Mouse (Mus musculus) thymus, adult 18-20 months (tissue): ENCODE measurements around the gene Otud3.
A peak's percentile ranks its signal among the peaks of the same experiment; 100 is the strongest.
"Not testable (repeated sequence)": the region's sequence is repeated elsewhere in the genome, so short reads cannot be mapped to it uniquely, and the experiment has no call there.

ENCODE experiments used
- DNase-seq, 2 experiments: peaks; one replicate each; pipeline ENCODE4 v3.0.0; 2022; ENCODE audit warnings: mixed read lengths in 2 of 2

The Otud3 gene

GRCm38 (mm10) chr4:138889635-138890034 is 24.1 kb downstream of the Otud3 start:
- no peak for DNase-seq

- DNase-seq, result no peak
These were observed 24.6 kb downstream of the Otud3 start for GRCm38 (mm10) chr4:138889165-138889564.

- DNase-seq, result peak; percentile 35 to 38
These were observed 29.5 kb downstream of the Otud3 start for GRCm38 (mm10) chr4:138884261-138884660.

GRCm38 (mm10) chr4:138882179-138882578 is 31.6 kb downstream of the Otud3 start:
- DNase-seq, result no peak

GRCm38 (mm10) chr4:138880811-138881584 is 32.7 kb downstream of the Otud3 start:
- DNase-seq, result no peak

- DNase-seq, result no peak
These were observed 33.9 kb downstream of the Otud3 start for GRCm38 (mm10) chr4:138879808-138880207.

- no peak for DNase-seq
These were observed 35.0 kb downstream of the Otud3 start for GRCm38 (mm10) chr4:138878783-138879182.

- DNase-seq, result no peak
These were observed 36.0 kb downstream of the Otud3 start, which contains the start of gene Pla2g2e for GRCm38 (mm10) chr4:138877731-138878130. TSS of gene Pla2g2e (plus strand) at chr4:138877942.

- DNase-seq, result no peak
These were observed 37.8 kb downstream of the Otud3 start for GRCm38 (mm10) chr4:138875986-138876385.

- not testable (repeated sequence) for DNase-seq
These were observed 38.5 kb downstream of the Otud3 start for GRCm38 (mm10) chr4:138875275-138875674.

GRCm38 (mm10) chr4:138873864-138874263 is 39.9 kb downstream of the Otud3 start, which contains the start of gene Gm13030:
TSS of gene Gm13030 (minus strand) at chr4:138873964.
- DNase-seq, result no peak

- DNase-seq, result no peak
These were observed 45.1 kb downstream of the Otud3 start for GRCm38 (mm10) chr4:138868666-138869065.

GRCm38 (mm10) chr4:138866413-138866812 is 47.3 kb downstream of the Otud3 start:
- peak in 1 of 2 experiments; percentile 30 for DNase-seq

- DNase-seq, result no peak
These were observed 47.8 kb downstream of the Otud3 start for GRCm38 (mm10) chr4:138865991-138866390.

GRCm38 (mm10) chr4:138865092-138865491 is 48.7 kb downstream of the Otud3 start:
- DNase-seq, result no peak

GRCm38 (mm10) chr4:138863344-138863998 is 50.3 kb downstream of the Otud3 start, which contains the start of gene Pla2g5:
TSS of gene Pla2g5 (minus strand) at chr4:138863482.
- DNase-seq, result no peak

GRCm38 (mm10) chr4:138859728-138860127 is 54.0 kb downstream of the Otud3 start:
- DNase-seq, result no peak

GRCm38 (mm10) chr4:138859245-138859644 is 54.5 kb downstream of the Otud3 start:
- no peak for DNase-seq

- DNase-seq, result no peak
These were observed 55.3 kb downstream of the Otud3 start for GRCm38 (mm10) chr4:138858446-138858845.

- no peak for DNase-seq
These were observed 56.2 kb downstream of the Otud3 start for GRCm38 (mm10) chr4:138857576-138857975.

GRCm38 (mm10) chr4:138856491-138856890 is 57.3 kb downstream of the Otud3 start:
- peak; percentile 23 to 30 for DNase-seq

GRCm38 (mm10) chr4:138855092-138855632 is 58.6 kb downstream of the Otud3 start:
- DNase-seq, result no peak

GRCm38 (mm10) chr4:138852961-138853360 is 60.8 kb downstream of the Otud3 start:
- DNase-seq, result no peak

GRCm38 (mm10) chr4:138851463-138851862 is 62.3 kb downstream of the Otud3 start:
- peak in 1 of 2 experiments; percentile 17 for DNase-seq
